Mouse (Mus musculus): Measurements from ENCODE around the gene E130309D02Rik. TPM values are rescaled to one million over a fixed set of nuclear protein-coding genes. Genes with fewer than 3 reads are reported as not detected.

Gene E130309D02Rik
- polyA plus RNA-seq, 2 experiments = 12.7 to 13.7 TPM

- no peak overlapping the region for H3K4me2 ChIP-seq (ENCODE audit: low read depth)
- 80% methylated on average over 8 of the region's 8 CpGs for WGBS (ENCODE audit: insufficient replicate concordance)
Measured at GRCm38 (mm10) chr5:143301296-143301695, 13.9 kb downstream of the E130309D02Rik start.

GRCm38 (mm10) chr5:143299686-143300085 lies 15.5 kb downstream of the E130309D02Rik start:
- Histone ChIP-seq H3K4me3 (ENCODE audit: insufficient read depth in 1 of 2, low read depth in 2 of 2, low read length in 2 of 2) (no peak overlapping the region), H3K27me3 (ENCODE audit: control insufficient read depth, insufficient read depth, low read length) (no peaks in the 10 kb centered on the region), H3K36me3 (replicated peaks; ENCODE audit: control insufficient read depth, insufficient read depth, low read depth) (peaks cover 8% of the 10 kb centered on the region; the same call in 1 of the 2 replicates), H3K4me2 (ENCODE audit: low read depth) (no peak overlapping the region), H3K27ac (no peak overlapping the region), H3K9me3 (ENCODE audit: control insufficient read depth, low read length) (no peaks in the 10 kb centered on the region), H3K9ac (replicated peaks) (no peak overlapping the region), H3K4me1 (replicated peaks; ENCODE audit: control insufficient read depth in 2 of 2, insufficient read depth in 2 of 2, low read length in 1 of 2) (no peaks in the 10 kb centered on the region)
- ATAC-seq (ENCODE audit: insufficient read depth) (no peak), DNase-seq (ENCODE audit: low read depth in 3 of 3, low spot score in 3 of 3) (no peak)
- 86% methylated on average over 4 of the region's 4 CpGs for WGBS (ENCODE audit: insufficient replicate concordance)
- peak; percentile 87 for TF ChIP-seq CTCF (IDR thresholded peaks at IDR 0.05; ENCODE audit: low read depth)
- no peak for TF ChIP-seq EP300 (IDR thresholded peaks at IDR 0.05; ENCODE audit: low read depth)

More at GRCm38 (mm10) chr5:143301296-143301695, 13.9 kb downstream of the E130309D02Rik start:
- ATAC-seq (ENCODE audit: insufficient read depth) = no peak
- H3K4me3 ChIP-seq (ENCODE audit: insufficient read depth in 1 of 2, low read depth in 2 of 2, low read length in 2 of 2) = no peak overlapping the region
- no peaks in the 10 kb centered on the region for H3K27me3 ChIP-seq (ENCODE audit: control insufficient read depth, insufficient read depth, low read length)
- H3K9me3 ChIP-seq (ENCODE audit: control insufficient read depth, low read length) = no peaks in the 10 kb centered on the region
- H3K4me1 ChIP-seq (replicated peaks; ENCODE audit: control insufficient read depth in 2 of 2, insufficient read depth in 2 of 2, low read length in 1 of 2) = no peaks in the 10 kb centered on the region
- DNase-seq (ENCODE audit: low read depth in 3 of 3, low spot score in 3 of 3) = no peak
- H3K36me3 ChIP-seq (replicated peaks; ENCODE audit: control insufficient read depth, insufficient read depth, low read depth) = peaks cover 17% of the 10 kb centered on the region
- no peak overlapping the region for H3K27ac ChIP-seq
- TF ChIP-seq CTCF (IDR thresholded peaks at IDR 0.05; ENCODE audit: low read depth) = peak; percentile 63
- no peak for TF ChIP-seq EP300 (IDR thresholded peaks at IDR 0.05; ENCODE audit: low read depth)
- no peak overlapping the region for H3K9ac ChIP-seq (replicated peaks)

- TF ChIP-seq CTCF (IDR thresholded peaks at IDR 0.05; ENCODE audit: low read depth) (peak; percentile 70), EP300 (IDR thresholded peaks at IDR 0.05; ENCODE audit: low read depth) (no peak)
- H3K27me3 ChIP-seq (ENCODE audit: control insufficient read depth, insufficient read depth, low read length) = peaks cover 10% of the 10 kb centered on the region
- H3K27ac ChIP-seq = no peak overlapping the region
- no peak for ATAC-seq (ENCODE audit: insufficient read depth)
- H3K4me3 ChIP-seq (ENCODE audit: insufficient read depth in 1 of 2, low read depth in 2 of 2, low read length in 2 of 2) = no peak overlapping the region
- 83% methylated on average over 7 of the region's 7 CpGs for WGBS (ENCODE audit: insufficient replicate concordance)
- no peak overlapping the region for H3K4me2 ChIP-seq (ENCODE audit: low read depth)
- H3K4me1 ChIP-seq (replicated peaks; ENCODE audit: control insufficient read depth in 2 of 2, insufficient read depth in 2 of 2, low read length in 1 of 2) = no peaks in the 10 kb centered on the region
- DNase-seq (ENCODE audit: low read depth in 3 of 3, low spot score in 3 of 3) = no peak
- H3K36me3 ChIP-seq (replicated peaks; ENCODE audit: control insufficient read depth, insufficient read depth, low read depth) = peaks cover 5% of the 10 kb centered on the region; the same call in 1 of the 2 replicates
- H3K9ac ChIP-seq (replicated peaks) = no peak overlapping the region
- H3K9me3 ChIP-seq (ENCODE audit: control insufficient read depth, low read length) = no peaks in the 10 kb centered on the region
Measured at GRCm38 (mm10) chr5:143298391-143298790, 16.8 kb downstream of the E130309D02Rik start.

- H3K4me1 ChIP-seq (replicated peaks; ENCODE audit: control insufficient read depth in 2 of 2, insufficient read depth in 2 of 2, low read length in 1 of 2) = no peaks in the 10 kb centered on the region
- no peak for DNase-seq (ENCODE audit: low read depth in 3 of 3, low spot score in 3 of 3)
- peaks cover 14% of the 10 kb centered on the region for H3K27me3 ChIP-seq (ENCODE audit: control insufficient read depth, insufficient read depth, low read length)
- no peak overlapping the region for H3K27ac ChIP-seq
- no peak overlapping the region for H3K4me2 ChIP-seq (ENCODE audit: low read depth)
- peaks cover 5% of the 10 kb centered on the region; the same call in 1 of the 2 replicates for H3K36me3 ChIP-seq (replicated peaks; ENCODE audit: control insufficient read depth, insufficient read depth, low read depth)
- no peak for TF ChIP-seq EP300 (IDR thresholded peaks at IDR 0.05; ENCODE audit: low read depth)
- no peak for TF ChIP-seq CTCF (IDR thresholded peaks at IDR 0.05; ENCODE audit: low read depth)
- no peak overlapping the region for H3K4me3 ChIP-seq (ENCODE audit: insufficient read depth in 1 of 2, low read depth in 2 of 2, low read length in 2 of 2)
- H3K9me3 ChIP-seq (ENCODE audit: control insufficient read depth, low read length) = no peaks in the 10 kb centered on the region
- 87% methylated on average over 9 of the region's 9 CpGs for WGBS (ENCODE audit: insufficient replicate concordance)
- no peak for ATAC-seq (ENCODE audit: insufficient read depth)
- H3K9ac ChIP-seq (replicated peaks) = no peak overlapping the region
Measured at GRCm38 (mm10) chr5:143297986-143298385, 17.2 kb downstream of the E130309D02Rik start.

- WGBS (ENCODE audit: insufficient replicate concordance) = 89% methylated on average over 2 of the region's 2 CpGs
- no peak for ATAC-seq (ENCODE audit: insufficient read depth)
Measured at GRCm38 (mm10) chr5:143295330-143295729, 19.8 kb downstream of the E130309D02Rik start.

More at GRCm38 (mm10) chr5:143295330-143295729, 19.8 kb downstream of the E130309D02Rik start:
- Histone ChIP-seq H3K27me3 (ENCODE audit: control insufficient read depth, insufficient read depth, low read length) (peaks cover 35% of the 10 kb centered on the region), H3K27ac (no peak overlapping the region), H3K4me2 (ENCODE audit: low read depth) (no peak overlapping the region), H3K9me3 (ENCODE audit: control insufficient read depth, low read length) (no peaks in the 10 kb centered on the region), H3K9ac (replicated peaks) (no peak overlapping the region), H3K36me3 (replicated peaks; ENCODE audit: control insufficient read depth, insufficient read depth, low read depth) (no peaks in the 10 kb centered on the region; the same call in 1 of the 2 replicates), H3K4me1 (replicated peaks; ENCODE audit: control insufficient read depth in 2 of 2, insufficient read depth in 2 of 2, low read length in 1 of 2) (no peaks in the 10 kb centered on the region), H3K4me3 (ENCODE audit: insufficient read depth in 1 of 2, low read depth in 2 of 2, low read length in 2 of 2) (no peak overlapping the region)
- TF ChIP-seq EP300 (IDR thresholded peaks at IDR 0.05; ENCODE audit: low read depth) = no peak
- TF ChIP-seq CTCF (IDR thresholded peaks at IDR 0.05; ENCODE audit: low read depth) = no peak
- no peak for DNase-seq (ENCODE audit: low read depth in 3 of 3, low spot score in 3 of 3)

All from liver, embryonic 14.5 days (tissue).